Mouse (Mus musculus) erythroblast, embryonic 14.5 days (primary cell): ENCODE data around the gene Rabif.

Experiments used
- GATA1 ChIP-seq: IDR thresholded peaks from 2 replicates; pipeline ENCODE4 v1.6.1; 2012; ENCODE audit warnings: low read length, inconsistent platforms, mixed read lengths
- TAL1 ChIP-seq: IDR thresholded peaks from 3 replicates; pipeline ENCODE4 v1.6.1; 2012; ENCODE audit warnings: low read length, inconsistent platforms, mixed read lengths

DNA sequence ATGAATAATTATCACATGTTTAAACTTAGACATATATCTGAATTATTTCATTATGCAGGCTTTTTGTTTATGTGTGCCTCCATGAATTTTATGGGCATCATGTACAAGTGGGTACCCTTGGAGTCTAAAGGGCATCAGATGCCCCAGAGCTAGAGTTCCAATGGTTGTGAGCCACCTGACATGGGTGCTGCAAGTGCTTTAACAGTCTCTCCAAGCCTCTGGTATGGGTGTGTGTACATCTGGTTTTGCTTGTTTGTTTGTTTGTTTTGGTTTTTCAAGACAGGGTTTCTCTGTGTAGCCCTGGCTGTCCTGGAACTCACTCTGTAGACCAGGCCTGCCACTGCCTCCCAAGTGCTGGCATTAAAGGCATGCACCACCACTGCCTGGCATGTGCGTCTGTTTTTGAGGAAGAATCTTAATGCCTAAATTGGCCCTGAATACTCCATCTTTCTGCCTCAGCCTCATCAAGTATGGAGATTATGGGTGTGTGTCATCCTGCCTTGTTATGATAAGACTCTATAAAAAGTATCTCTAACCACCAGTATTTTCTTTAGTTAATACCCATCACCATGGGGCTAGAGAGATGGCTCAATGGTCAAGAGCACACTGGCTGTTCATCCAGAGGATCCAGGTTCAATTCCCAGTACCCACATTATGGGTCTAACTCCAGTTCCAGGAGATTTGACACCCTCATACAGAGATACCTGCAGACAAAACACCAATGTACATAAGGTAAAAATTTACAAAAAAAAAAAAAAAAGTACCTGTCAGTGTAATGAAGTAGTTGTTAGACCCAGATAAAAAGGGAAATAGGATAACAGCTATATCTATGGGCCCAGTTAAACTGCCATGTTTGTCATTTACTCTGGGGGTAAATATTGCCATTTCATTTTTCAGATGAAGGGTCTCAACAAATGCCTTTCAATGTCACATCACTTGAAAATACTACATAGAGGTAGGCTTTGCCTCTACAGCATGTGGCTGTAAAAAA, 33.9 kb upstream of the Rabif start:
- peak; percentile 76 for TF ChIP-seq TAL1
- peak; percentile 62 for TF ChIP-seq GATA1
